Mouse (Mus musculus) urinary bladder, adult 18-20 months (tissue): ENCODE measurements around the gene Cdh3.

Experiments
- DNase-seq, 2 experiments: peaks; one replicate each; pipeline ENCODE4 v3.0.0; 2022; ENCODE audit warnings: low spot score in 2 of 2, mixed read lengths in 2 of 2

Gene Cdh3

DNA sequence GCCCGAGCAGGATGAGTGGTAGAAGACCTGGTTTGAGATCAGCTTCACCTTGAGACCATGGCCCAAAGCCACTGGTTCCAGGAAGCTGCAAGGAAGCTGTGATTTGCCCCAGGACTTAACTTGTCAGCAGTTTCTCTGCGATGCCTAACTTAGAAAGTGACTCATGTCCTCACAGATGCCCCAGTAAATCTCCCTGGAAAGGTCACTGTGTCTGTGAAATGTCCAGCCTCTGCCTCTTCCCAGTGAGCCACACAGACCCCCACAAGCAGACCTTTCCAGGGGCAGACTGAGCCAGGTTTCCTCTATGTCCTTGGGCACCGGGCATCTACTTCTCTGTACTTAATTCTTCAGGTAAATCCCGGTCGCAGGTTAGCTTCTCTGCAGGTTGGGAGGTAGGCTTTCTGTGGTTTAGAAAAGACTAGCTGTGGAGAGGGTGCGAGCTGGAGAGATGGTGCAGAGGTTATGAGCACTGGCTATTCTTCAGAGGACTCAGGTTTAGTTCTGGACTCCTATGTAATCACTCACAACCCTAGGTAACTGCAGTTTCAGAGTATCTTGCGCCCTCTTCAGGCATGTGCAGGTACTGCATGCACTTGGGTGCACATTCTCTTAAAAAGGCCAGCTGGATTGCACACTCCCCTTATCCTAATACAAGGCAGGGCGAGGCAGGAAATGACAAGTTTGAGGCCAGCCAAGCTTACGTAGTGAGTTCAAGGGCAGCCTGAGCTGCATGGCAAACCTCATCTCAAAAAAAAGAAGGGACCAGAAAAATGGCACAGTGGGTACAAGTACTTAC is 16.7 kb downstream of the Cdh3 start:
- DNase-seq = no peak

DNA sequence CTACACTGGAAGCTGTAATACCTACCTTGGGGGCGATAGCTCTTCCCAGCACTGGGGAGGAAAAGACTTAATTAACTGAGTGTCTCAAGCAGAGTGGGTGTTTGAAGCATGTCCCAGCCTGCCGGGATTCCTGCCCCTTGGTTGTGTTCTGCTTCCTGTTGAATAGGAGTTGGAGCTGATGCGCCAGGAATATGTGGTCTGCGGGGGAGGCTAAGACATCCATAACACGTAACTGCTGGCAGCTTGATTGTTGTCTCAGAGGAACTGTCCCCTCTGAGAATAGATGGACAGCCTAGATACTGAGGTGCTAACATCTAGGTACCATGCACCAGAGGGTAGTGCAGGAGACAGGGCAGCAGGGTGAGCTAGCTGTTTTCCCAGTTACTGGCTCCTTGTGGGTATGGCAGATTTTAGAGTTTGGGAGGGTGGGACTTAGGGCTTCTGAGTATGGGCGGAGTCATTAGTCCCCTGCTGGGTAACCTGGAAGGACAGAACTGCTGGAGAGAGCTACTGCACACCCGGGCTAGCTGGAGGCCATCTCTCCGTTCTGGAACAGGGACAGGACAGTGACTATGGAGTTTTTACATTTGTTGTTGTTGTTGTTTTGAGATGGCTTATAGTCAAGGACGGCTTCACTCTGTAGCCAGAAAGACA is 18.0 kb downstream of the Cdh3 start:
- no peak for DNase-seq

DNA sequence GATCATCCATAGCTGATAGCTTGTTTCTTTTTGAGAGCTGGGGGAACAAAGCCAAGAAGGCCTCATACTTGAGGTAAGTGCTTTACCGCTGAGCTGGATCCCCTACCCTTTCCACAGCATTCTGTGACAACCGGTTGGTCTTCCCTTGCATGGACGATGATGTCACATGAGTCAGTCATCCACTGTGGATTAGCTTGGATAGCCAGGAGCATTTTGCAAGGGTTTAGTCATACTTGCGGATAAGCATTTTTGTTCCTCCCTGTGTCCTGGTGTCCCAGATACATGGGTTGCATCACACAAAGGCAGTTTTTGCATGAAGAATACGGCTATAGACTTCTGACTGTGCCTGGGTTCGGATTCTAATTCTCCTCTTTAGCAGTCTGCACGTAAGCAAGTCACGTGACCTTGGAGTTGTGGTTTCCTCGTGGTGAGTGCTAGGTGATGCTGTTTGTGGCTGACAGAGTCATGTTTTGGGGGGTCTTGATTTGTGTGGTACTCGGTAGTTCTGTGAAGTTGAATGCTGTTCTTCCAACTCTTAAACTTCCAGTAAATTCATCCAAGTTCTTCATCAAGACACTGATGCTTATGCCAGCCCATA is 19.3 kb downstream of the Cdh3 start:
- DNase-seq = no peak

DNA sequence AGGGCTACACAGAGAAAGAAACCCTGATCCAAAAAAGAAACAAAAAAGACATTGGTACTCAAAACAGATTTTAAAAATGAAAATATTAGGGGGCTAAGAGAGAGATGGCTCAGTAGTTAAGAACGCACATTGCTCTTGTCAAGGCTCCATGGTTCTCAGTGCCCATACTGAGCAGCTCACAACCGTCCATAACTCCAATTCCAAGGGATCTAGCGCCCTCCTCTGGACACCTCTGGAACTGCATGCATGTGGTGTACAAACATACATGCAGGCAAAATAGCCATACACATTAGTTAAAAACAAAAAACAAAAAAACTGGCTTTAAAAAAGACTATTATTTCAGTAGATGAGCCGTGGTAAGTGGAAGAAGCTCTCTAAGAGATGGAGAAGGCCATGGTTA is 19.9 kb downstream of the Cdh3 start:
- DNase-seq = no peak

DNA sequence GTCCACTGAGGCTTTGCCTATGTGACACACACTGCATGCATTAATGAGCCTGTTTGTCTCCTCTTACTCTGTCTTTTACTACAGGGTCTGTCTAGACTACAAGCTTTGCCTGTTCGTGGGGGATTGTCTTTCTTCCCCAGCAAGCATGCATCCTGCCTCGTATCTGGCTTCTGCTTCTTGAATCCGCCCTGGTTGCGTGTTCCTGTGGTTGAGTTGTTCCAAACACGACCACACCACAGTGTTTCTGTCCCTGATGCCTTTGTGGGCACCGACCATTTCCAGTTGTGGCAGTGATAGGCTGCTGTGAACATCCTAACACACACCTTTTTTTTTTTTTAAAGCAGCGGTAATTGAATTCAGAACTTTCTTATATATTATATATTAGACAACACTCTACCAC is 23.0 kb downstream of the Cdh3 start:
- no peak for DNase-seq

DNA sequence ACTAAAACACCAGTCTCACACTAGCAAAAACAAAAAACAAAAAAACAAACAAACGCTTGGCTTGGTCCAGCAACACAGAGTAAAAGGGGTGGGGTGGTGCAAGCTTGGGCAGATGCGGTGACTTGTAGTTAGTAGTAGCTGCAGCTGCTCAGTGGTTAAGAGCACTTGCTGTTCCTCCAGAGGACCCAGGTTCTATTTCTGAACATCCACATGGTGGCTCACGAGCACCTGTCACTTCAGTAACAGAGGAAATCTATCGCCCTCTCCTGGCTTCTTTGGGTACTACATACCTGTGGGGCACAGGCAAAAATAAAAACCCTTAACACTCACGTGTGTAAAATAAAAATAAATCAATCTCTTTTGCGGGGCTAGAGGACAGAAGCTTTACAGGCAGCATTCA is 23.8 kb downstream of the Cdh3 start:
- peak; percentile 43 to 55 for DNase-seq

DNA sequence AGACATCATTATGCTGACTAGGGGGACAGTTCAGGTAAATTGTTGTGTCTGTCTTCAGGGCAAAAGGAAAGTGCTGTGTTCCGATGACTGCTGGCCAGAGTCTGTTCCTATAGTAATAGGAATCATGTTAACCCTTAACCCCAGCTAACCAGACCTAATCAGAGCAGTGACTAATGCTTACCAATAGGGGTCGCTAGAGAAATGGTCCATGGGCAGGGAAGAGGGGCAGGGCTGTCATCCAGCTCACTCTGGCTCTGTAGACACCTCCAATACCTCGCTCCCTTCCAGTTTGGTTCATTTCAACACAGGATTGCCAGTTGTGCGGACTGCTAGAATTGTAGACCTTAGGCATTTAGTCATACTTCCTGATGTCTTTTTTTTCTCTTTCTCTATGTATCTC is 24.8 kb downstream of the Cdh3 start:
- DNase-seq = no peak

DNA sequence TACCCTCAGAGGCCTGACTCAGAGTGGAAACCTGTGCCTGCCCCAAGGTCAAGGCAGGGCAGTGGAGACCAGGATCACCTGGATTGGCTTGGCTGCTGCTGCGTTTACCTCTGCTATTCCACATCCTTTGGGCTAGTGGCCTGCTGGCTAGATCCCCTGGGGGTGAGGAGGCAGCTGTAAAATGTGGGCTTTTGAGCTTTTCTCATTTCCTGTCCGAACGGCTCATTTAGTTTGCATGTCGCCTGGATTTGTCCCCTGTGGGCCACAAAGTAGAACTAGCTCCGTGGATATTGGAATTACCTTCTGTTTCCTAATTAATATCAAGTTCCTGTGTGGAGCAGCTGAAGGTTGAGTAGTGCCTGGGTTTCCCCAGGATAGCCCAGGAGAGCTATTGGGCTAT is 28.5 kb downstream of the Cdh3 start:
- no peak for DNase-seq

DNA sequence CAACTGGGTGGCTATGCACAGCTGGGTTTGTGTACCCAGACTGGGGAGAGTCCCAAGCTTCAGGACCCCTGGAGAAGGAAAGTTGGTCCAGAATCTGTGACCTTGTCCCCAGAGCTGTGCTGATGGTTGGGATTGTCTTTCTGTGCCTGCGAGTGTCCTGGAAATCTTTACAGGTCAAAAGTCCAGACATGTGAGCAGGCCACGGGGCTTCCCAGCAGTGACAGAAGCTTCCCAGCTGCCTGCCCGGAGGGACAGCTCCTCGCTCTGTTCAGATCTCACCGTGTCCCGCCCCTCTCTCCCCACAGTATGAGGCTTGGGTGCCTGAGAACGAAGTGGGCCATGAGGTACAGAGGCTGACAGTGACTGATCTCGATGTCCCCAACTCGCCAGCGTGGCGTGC is 30.3 kb downstream of the Cdh3 start:
- no peak for DNase-seq

DNA sequence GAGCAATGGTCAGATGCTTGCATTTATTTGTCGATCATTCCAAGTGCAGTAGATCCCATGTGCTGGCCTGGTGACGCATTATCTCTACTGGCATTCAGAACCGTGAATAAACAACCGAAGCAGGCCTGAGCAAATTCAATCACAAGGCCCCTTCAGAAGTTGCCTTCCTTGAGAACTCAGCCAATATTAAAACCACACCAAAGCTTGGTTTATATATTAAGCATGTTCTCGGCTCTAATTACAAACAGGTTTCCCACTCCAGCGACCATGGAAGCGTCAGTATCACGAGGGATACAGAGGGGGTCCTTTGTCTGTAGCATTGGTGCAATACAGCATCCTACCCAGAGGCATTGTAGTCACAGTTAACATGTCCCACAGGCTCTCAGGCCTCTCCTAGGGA is 32.4 kb downstream of the Cdh3 start:
- no peak for DNase-seq

DNA sequence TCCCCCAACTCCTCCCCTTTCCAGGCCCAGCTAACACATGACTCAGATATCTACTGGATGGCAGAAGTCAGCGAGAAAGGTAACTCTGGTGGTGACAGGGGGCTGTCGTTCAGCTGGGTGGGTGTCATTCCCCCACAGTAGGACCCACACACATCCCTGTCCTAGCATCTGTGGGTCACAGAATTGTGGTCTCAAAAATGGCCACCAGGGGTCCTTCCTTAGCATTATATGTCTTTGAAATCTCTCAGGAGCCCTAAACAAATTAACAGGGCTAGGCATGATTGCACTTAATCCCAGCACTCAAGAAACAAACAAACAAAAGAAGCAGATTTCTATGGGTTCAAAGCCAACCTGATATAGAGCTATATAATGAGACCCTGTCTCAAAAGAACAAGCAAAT is 34.5 kb downstream of the Cdh3 start:
- DNase-seq = no peak

DNA sequence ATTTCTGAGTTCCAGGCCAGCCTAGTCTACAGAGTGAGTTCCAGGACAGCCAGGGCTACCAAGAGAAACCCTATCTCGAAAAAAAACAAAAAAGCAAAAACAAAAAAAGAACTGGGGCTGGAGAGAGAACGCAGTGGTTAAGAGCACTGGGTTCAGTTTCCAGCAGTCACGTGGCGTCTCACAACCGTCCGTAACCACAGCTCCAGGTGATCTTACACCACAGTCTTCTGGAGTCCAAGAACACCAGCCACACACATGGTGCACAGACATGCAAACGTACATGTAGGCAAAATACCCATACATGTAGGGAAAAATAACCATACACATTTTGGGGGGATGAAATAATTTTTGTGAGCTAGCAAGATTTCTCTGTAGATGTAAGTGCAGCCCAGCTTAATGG is 36.1 kb downstream of the Cdh3 start:
- DNase-seq = no peak

DNA sequence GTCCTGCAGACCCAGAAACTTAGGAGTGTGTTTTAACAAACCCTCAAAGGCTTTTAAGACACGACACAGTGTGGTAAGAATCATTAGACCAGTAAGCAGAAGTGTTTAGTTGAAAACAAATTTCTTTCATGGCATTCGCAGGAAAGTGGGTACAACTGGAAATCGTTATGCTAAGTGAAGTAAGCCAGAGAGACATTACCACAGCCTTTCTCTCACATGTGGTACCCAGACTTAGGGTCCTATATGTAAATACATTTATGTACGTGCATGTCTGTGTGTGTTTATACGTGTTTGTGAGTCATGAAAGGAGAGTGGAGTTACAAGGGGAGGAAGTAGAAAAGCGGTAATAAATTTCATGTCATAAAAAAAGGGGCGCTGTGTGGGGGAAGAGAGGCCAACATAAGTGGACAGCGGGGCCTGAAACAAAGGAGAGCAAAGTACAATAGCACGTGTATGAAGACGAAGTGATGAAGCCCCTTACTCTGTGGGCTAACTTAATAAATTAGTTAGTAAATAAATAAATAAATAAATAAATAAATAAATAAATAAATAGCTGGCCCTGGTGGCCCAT is 37.8 kb downstream of the Cdh3 start:
- no peak for DNase-seq

DNA sequence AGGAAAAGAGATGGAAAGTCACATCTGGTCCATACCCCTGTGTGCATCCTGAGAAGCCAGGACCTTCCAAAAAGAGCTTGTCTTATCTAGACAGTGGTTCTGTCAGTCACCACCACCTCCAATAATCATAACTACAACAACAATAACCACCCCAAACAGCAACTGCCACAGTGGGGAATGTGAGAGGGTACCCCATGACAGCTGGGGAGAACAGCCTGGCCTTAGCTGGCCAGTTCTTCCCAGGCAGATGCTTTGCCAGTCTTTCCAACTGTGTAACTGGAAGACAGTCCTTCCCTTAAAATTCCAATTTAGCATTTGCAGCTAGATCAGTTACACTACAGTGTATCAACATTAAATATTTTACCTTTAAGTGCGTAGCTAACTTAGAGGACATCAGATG is 40.2 kb downstream of the Cdh3 start:
- DNase-seq = no peak

DNA sequence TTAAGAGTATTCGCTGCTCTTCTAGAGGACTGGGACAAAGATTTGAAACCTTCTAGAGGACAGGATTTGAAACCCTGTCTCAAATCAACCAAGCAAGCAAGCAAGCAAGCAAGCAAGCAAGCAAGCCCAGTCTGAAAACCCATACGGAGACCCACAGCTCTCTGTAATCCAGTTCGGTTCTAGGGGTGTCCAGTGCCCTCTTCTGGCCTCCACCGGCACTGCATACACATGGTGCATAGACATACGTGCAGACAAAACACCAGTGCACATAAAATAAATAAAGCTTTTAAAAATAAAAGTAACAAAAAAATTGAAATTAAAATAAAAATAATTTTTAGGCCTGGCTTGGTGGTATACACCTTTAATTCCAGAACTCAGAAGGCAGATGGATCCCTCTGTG is 43.3 kb downstream of the Cdh3 start:
- no peak for DNase-seq

DNA sequence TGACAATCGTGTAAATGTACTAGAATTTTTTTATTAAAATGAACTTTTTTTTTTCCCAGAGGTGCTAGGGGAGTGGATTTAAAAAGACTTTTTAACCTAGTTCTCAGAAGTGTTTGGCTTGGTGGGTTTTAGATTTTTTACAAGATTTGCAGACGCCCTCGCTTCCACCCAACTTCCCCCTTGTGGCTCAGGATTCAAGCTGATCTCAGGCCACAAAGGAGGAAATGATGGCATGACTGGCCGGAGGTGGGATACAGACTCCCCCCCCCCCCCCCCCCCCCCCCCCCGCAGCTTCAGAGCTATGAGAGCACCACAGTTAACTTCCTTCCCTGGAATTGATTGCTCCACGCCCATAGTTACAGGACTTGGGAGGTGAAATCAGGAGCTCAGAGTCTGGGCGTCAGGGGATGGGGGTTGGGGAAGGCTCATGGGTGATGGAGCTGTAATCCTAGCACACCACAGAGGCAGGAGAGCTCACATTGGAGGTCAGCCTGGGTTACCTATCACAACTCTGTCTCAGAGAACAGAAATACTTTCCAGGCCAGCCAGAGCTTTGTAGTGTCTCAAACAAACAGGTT is 45.5 kb downstream of the Cdh3 start:
- no peak for DNase-seq

DNA sequence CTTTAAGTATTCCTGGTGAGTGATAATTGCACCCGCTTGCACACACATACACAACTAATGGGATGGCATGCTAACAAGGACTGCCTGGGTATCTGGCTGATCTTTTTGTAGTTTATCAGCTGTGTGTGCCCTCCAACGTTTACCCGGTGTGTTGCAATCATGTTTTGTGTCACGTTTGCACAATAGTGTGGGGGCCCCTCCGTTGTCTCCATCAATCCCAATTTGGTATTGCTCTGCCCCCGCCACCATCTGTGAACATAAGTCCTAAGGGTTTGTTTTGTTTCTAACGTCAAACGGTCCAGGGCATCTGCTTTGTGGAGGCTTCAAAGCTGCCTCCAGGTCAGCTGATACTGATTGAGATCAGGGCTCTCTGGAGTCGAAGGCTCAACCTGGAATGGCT is 49.2 kb downstream of the Cdh3 start:
- no peak for DNase-seq

DNA sequence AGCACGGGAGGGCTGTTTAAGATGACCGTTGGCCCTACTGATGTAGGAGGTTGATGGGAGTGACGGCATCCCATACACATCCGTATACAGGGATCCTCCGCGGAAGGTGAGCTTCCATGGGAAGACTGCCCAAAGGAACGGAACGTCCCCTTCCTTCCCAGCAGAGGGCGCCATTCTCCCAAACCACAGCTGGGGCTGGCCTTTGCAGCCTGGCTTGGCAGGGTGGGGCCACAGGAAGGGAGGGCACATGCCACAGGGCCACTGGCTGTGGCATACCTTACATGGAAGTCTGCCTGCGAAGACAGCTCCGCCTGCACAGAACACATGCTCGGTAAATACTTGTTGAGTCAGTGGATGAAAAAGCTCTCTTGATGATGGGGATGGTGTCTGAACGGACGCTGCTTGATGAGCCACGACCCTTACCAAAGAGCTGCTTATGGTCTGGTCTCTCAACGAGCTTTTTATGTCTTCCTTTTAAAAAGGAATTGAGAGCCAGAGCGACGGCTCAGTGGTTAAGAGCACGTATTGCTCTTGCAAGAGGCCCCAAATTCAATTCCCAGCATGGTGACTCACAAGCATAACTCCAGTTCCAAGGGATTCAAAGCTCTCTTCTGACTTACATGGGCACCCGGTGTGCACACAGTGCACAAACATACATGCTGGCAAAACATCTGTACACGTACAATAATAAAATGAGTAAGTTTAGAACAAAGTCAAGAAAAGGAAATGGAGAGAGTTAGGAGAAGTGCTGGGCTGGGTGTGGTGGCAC is 50.6 kb downstream of the Cdh3 start:
- DNase-seq = peak; percentile 68 to 84

DNA sequence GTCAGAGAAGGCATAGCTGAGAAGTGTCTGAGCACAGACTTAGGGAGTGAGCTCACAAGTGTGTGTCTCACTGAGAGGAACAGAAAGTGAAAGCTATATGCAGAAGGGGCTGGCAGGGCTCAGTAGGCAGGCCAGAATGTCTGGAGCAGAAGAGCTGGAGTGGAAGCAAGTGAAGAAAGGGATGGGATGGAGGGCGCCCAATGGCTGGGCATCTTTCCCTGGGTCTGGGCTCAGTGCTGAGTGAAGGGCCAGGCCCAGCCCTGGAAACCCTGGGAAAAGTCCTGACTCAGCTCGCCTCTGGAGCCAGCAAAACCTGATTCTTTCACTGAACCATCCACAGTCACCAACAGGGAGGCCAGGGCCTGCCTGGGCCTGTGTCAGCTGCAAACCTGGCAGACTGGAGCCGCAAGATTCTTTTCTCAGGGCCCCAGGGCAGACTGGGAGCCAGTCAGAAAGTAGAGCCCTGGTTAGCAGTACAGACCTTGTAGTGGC is 53.0 kb downstream of the Cdh3 start:
- DNase-seq = peak; percentile 71 to 88

DNA sequence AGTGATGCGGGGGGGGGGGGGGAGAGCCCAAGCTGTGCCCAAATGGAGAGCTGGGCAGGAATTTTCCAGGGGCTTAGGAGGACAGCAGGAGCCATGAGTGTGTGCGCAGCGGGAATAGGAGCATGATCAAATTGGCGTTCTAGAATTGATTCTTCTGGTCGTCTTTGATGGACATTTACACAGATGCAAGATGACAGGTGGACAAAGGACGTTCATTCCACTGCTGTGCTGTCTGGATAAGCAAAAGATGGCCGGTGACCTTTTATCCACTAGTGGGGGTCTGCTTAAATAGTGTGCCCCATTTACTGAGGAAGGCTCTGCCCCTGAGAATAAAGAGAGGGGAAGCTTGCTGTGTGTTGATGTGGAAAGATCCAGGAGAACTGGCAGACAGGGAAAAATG is 58.3 kb downstream of the Cdh3 start:
- DNase-seq = no peak

DNA sequence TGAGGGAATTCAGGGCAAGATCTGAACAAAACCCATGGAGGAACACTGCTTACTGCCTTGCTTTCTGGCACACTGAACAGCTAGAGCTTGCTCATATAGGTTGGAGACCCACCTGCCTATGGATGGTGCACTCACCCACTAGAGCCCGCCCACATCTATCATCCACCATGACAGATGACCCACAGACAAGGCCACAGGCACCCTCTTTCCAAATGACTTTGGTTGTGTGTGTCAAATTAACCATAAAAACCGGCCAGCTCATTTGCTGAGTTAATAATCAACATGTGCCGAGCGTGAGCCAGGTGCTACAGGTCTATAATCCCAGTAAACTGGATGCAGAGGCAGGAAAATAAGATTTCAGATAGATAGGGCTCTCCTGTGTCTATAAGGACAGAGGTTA is 59.7 kb downstream of the Cdh3 start:
- DNase-seq = no peak
